Mouse (Mus musculus) hindbrain, embryonic 12.5 days (tissue): ENCODE measurements around the gene Efcab11. TPM values are rescaled to one million over a fixed set of nuclear protein-coding genes. Genes with fewer than 3 reads are reported as not detected.
A peak's percentile ranks its signal among the peaks of the same experiment; 100 is the strongest.

Source experiments
- ATAC-seq: fragments of 200-750 bp; cut with Nextera tagmentation; 2 replicates; pipeline ENCODE4 v1.8.0; 2017; ENCODE audit warnings: moderate TSS enrichment; ENCODE audit not compliant: low FRiP score
- H3K27ac ChIP-seq: fragments of 300-500 bp; sonication (generic); 2 replicates; pipeline ENCODE4 v1.5.1; 2016; ENCODE audit warnings: mild to moderate bottlenecking
- H3K27me3 ChIP-seq: fragments of 300-500 bp; sonication (generic); 2 replicates; pipeline ENCODE4 v1.6.1; 2016; ENCODE audit warnings: mild to moderate bottlenecking
- H3K36me3 ChIP-seq: fragments of 300-500 bp; sonication (generic); 2 replicates; pipeline ENCODE4 v1.6.1; 2016; ENCODE audit warnings: mild to moderate bottlenecking
- H3K4me1 ChIP-seq: fragments of 300-500 bp; sonication (generic); 2 replicates; pipeline ENCODE4 v1.6.1; 2016
- H3K4me2 ChIP-seq: fragments of 300-500 bp; sonication (generic); replicated peaks from 2 replicates; pipeline ENCODE4 v1.6.1; 2016; ENCODE audit warnings: mild to moderate bottlenecking
- H3K4me3 ChIP-seq: fragments of 300-500 bp; sonication (generic); 2 replicates; pipeline ENCODE4 v1.5.1; 2016; ENCODE audit warnings: mild to moderate bottlenecking
- H3K9ac ChIP-seq: fragments of 300-500 bp; sonication (generic); 2 replicates; pipeline ENCODE4 v1.6.1; 2016; ENCODE audit warnings: mild to moderate bottlenecking, moderate library complexity
- H3K9me3 ChIP-seq: fragments of 300-500 bp; sonication (generic); replicated peaks from 2 replicates; pipeline ENCODE4 v1.6.1; 2016; ENCODE audit warnings: mild to moderate bottlenecking
- WGBS: fragments of 180-500 bp; shearing (Covaris S2); methylation state at CpG from one replicate; pipeline ENCODE4 v1.1.7; 2016; 5-methylcytosine and 5-hydroxymethylcytosine counted together
- polyA plus RNA-seq: library from polyadenylated mRNA; unstranded; fragments of >200 nt; fragmentation: Nextera tagmentation; extraction: Ambion mirVana; gene quantifications from 2 replicates; pipeline ENCODE4 v1.2.1, GENCODE M21; 2016

Efcab11 gene
- polyA plus RNA-seq, 1 experiment from 2014 or later = 16.6 TPM

- Histone ChIP-seq H3K9me3 (peaks cover 34% of the 10 kb centered on the region), H3K4me2 (no peak overlapping the region), H3K27me3 (no peaks in the 10 kb centered on the region), H3K4me1 (peaks cover 16% of the 10 kb centered on the region), H3K27ac (no peak overlapping the region), H3K36me3 (no peaks in the 10 kb centered on the region), H3K9ac (no peak overlapping the region), H3K4me3 (no peak overlapping the region)
- 88% methylated on average over 37 of the region's 37 CpGs for WGBS
- peak; percentile 87 for ATAC-seq
Measured at GRCm38 (mm10) chr12:99644966-99645365, 239.3 kb downstream of the Efcab11 start.

Other genes with a start within 250 kb of the Efcab11 start
- 58.5 and 61.3 TPM in 2 replicates for gene Tdp1, start 78 bp upstream of the Efcab11 start, polyA plus RNA-seq
- gene Kcnk13, start 80.1 kb upstream of the Efcab11 start, polyA plus RNA-seq = 0.39 and 1.1 TPM in 2 replicates
- gene Psmc1, start 225.7 kb upstream of the Efcab11 start, polyA plus RNA-seq = 308 and 324 TPM in 2 replicates